Mouse (Mus musculus) hindbrain, embryonic 10.5 days (tissue): ENCODE results near the gene Ubap1. TPM values are rescaled to one million over a fixed set of nuclear protein-coding genes. Genes with fewer than 3 reads are reported as not detected.

Source experiments
- DNase-seq: peaks from one replicate; pipeline ENCODE4 v3.0.0-alpha.2; 2017; ENCODE audit warnings: low spot score
- H3K27ac ChIP-seq: fragments of 300-500 bp; sonication (generic); 2 replicates; pipeline ENCODE4 v1.5.1; 2016; ENCODE audit warnings: mild to moderate bottlenecking, moderate library complexity
- H3K27me3 ChIP-seq: fragments of 300-500 bp; sonication (generic); 2 replicates; pipeline ENCODE4 v1.6.1; 2016; ENCODE audit warnings: mild to moderate bottlenecking; ENCODE audit not compliant: poor library complexity, insufficient read depth, severe bottlenecking
- H3K36me3 ChIP-seq: fragments of 300-500 bp; sonication (generic); 2 replicates; pipeline ENCODE4 v1.6.1; 2016; ENCODE audit warnings: mild to moderate bottlenecking, moderate library complexity
- H3K4me1 ChIP-seq: fragments of 300-500 bp; sonication (generic); replicated peaks from 2 replicates; pipeline ENCODE4 v1.6.1; 2016; ENCODE audit warnings: mild to moderate bottlenecking
- H3K4me3 ChIP-seq: fragments of 300-500 bp; sonication (generic); 2 replicates; pipeline ENCODE4 v1.5.1; 2016; ENCODE audit warnings: mild to moderate bottlenecking, moderate library complexity
- H3K9me3 ChIP-seq: fragments of 300-500 bp; sonication (generic); 2 replicates; pipeline ENCODE4 v1.6.1; 2016; ENCODE audit warnings: mild to moderate bottlenecking, moderate library complexity
- WGBS: fragments of 180-500 bp; shearing (Covaris S2); methylation state at CpG from one replicate; pipeline ENCODE4 v1.1.7; 2016; 5-methylcytosine and 5-hydroxymethylcytosine counted together
- polyA plus RNA-seq: library from polyadenylated mRNA; unstranded; fragments of >200 nt; fragmentation: Nextera tagmentation; extraction: Ambion mirVana; gene quantifications from 2 replicates; pipeline ENCODE4 v1.2.1, GENCODE M21; 2016

Ubap1 gene
- polyA plus RNA-seq, 1 experiment from 2014 or later, result 73.4 TPM

DNA sequence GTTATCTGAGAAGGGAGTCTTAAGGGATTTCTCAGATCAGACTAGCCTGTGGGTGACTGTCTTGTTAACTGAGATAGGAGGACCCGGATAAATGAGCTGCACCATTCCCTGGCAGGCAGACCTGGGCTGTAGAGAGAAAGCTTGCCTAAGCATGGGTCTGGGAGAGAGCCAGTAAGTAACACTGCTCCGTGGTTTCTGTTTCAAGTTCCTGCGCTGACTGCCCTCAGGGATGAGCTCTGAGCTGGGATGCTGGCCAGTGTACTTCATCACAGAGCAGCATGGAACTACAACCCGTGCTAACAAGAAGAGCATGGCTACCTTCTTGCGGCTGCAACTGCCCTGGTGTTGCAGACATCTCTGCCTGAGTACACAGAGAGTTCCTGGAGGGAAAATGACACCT lies 51.1 kb downstream of the Ubap1 start:
- H3K9me3 ChIP-seq, result no peaks in the 10 kb centered on the region
- H3K4me3 ChIP-seq, result no peak overlapping the region
- H3K4me1 ChIP-seq, result no peaks in the 10 kb centered on the region
- no peaks in the 10 kb centered on the region for H3K27me3 ChIP-seq
- DNase-seq, result no peak
- H3K36me3 ChIP-seq, result peaks cover 93% of the 10 kb centered on the region
- WGBS, result 94% methylated on average over 5 of the region's 5 CpGs
- no peak overlapping the region for H3K27ac ChIP-seq

DNA sequence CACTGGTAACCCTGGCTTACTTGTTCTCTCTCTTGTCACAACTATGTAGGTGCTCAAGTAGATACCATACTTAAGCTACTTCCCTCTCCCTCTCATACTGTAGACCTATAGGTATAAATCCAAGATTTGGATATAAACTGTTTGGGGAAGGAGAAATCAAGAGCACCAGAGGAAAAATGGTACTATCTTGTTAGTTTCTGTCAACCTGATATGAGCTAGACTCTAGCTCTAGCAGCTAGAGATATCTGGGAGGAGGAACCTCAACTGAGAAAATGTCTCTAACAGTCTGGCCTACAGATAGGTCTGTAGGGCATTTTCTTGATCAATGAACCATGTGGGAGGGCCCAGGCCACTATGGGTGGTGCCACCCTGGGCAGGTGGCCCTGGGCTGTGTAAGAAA lies 52.4 kb downstream of the Ubap1 start:
- H3K27ac ChIP-seq, result no peak overlapping the region
- H3K4me3 ChIP-seq, result no peak overlapping the region
- no peak for DNase-seq
- no peaks in the 10 kb centered on the region for H3K9me3 ChIP-seq
- peaks cover 84% of the 10 kb centered on the region for H3K36me3 ChIP-seq
- H3K4me1 ChIP-seq, result no peaks in the 10 kb centered on the region
- H3K27me3 ChIP-seq, result no peaks in the 10 kb centered on the region

DNA sequence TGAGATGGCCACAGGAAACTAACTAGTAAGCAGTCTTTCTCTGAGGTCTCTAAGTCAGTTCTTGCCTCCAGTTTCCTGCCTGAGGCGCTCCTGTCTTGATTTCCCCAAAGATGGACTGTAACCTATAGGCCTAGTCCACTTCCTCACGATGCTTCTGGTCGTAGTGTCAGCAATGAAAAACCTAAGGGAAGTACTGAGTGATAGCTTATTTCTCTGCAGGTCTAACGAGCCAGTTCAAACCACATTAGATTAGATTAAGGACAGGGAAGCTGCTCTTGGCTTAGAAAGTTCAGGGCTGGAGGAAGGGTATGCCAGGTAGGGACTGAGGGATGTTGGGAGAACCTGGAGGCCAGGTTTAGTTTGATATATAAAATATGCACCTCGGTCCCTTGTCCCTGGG lies 52.8 kb downstream of the Ubap1 start:
- no peaks in the 10 kb centered on the region for H3K4me1 ChIP-seq
- no peaks in the 10 kb centered on the region for H3K9me3 ChIP-seq
- no peak overlapping the region for H3K27ac ChIP-seq
- H3K27me3 ChIP-seq, result no peaks in the 10 kb centered on the region
- H3K36me3 ChIP-seq, result peaks cover 85% of the 10 kb centered on the region
- H3K4me3 ChIP-seq, result no peak overlapping the region
- DNase-seq, result no peak
- WGBS, result 94% methylated on average over 5 of the region's 5 CpGs

DNA sequence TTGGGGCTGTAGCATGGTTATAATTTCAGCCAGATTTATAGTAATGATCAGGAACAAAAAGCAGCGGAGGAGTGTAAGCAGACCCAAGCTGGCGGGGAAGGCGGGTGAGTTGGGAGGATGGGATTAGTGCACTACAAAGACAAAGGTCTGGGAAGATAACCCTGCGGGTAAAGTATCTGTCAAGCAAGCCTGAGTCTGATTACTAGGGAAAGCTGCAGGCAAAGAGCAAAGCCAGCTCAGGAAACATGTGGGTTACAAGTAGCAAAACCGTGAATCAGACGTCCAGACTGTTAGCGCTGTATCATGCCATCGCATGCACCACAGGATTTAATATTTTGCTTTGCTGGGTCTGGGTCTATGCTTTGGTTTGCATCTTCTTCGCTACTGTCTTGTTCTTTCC lies 57.8 kb downstream of the Ubap1 start:
- Histone ChIP-seq H3K9me3 (no peaks in the 10 kb centered on the region), H3K27ac (no peak overlapping the region), H3K4me1 (no peaks in the 10 kb centered on the region), H3K36me3 (peaks cover 82% of the 10 kb centered on the region), H3K4me3 (no peak overlapping the region), H3K27me3 (no peaks in the 10 kb centered on the region)
- WGBS, result 94% methylated on average over 9 of the region's 9 CpGs
- DNase-seq, result no peak

DNA sequence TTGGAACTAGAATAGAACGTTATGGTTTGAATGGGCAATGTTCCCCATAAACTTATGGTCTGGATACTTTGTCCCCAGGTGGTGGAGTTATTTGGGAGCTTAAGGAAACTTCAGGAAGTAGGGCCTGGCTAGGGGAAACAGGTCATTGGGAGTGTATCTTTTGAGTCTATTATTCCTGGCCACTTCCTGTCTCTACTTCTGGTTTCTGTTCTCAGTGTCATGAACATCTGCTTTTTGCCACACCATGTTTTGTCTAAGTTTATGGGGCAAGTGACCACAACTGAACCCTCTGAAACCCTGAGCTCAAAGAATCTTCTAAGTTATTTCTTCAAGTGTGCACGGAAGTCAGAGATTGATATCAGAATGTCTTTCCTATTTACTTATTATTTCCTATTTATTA lies 58.6 kb downstream of the Ubap1 start:
- H3K36me3 ChIP-seq, result peaks cover 79% of the 10 kb centered on the region
- no peak overlapping the region for H3K4me3 ChIP-seq
- no peak overlapping the region for H3K27ac ChIP-seq
- no peaks in the 10 kb centered on the region for H3K9me3 ChIP-seq
- DNase-seq, result no peak
- WGBS, result 90% methylated on average over 2 of the region's 2 CpGs
- H3K27me3 ChIP-seq, result no peaks in the 10 kb centered on the region
- H3K4me1 ChIP-seq, result no peaks in the 10 kb centered on the region

DNA sequence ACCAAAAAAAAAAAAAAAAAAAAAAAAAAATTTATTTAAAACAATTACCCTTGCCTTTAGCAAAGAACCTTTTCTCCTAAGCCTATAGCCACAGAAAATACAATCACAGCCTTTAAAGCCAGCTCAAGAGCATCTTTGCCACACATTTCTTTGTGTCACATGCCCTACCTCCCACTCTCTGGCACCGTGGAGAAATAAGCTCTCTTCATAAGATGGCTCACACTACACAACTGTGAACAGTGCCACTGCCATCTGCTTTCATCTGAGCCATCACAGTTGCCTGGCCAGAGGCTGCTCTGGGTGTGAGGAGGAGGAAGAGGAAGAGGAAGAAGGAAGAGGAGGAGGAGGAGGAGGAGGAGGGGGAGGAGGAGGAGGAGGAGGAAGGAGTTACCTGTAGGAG lies 60.5 kb downstream of the Ubap1 start:
- Histone ChIP-seq H3K4me1 (no peaks in the 10 kb centered on the region), H3K27ac (no peak overlapping the region), H3K36me3 (peaks cover 65% of the 10 kb centered on the region), H3K9me3 (no peaks in the 10 kb centered on the region), H3K4me3 (no peak overlapping the region), H3K27me3 (no peaks in the 10 kb centered on the region)
- WGBS, result 98% methylated on average over 1 of the region's 1 CpGs
- DNase-seq, result no peak

DNA sequence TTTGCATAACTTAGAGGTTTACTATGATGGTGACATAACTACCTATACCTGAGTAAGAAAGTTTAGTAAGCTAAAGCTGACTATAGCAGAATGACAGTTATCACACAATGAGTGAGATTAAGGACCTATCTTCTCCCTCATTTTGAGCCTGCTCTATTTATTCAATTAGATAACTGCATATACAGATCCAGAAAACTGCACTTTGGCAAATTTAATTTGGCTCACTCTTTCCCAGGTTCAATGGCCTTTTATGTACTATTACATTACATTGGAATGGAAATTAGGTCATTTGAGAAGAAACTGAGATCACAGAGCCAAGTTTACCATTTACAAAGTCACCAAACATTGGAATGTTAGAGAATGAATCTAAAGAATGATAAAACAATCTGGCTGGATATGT lies 68.2 kb downstream of the Ubap1 start:
- peaks cover 12% of the 10 kb centered on the region for H3K36me3 ChIP-seq
- no peaks in the 10 kb centered on the region for H3K4me1 ChIP-seq
- no peaks in the 10 kb centered on the region for H3K27me3 ChIP-seq
- no peak for DNase-seq
- no peak overlapping the region for H3K4me3 ChIP-seq
- no peak overlapping the region for H3K27ac ChIP-seq
- no peaks in the 10 kb centered on the region for H3K9me3 ChIP-seq

DNA sequence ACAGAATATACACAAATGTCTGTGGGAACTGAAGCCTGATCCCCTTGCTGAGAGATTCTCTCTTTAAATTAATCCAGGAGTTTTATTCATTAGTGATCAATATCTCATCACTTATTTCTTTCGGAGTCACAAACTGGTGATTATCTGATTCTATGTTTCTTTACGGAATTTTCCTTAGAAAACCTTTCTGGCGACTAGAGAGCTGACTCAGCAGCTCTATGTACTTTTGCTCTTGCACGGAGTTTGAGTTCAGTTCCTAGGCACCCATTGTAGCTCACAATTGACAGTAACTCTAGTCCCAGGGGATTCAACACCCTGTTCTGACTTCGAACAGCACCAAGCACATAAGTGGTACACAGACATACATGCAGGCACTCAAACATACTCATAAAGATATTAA lies 90.1 kb downstream of the Ubap1 start:
- Histone ChIP-seq H3K9me3 (no peaks in the 10 kb centered on the region), H3K27ac (no peak overlapping the region), H3K27me3 (no peaks in the 10 kb centered on the region), H3K4me1 (no peaks in the 10 kb centered on the region), H3K4me3 (no peak overlapping the region), H3K36me3 (peaks cover 26% of the 10 kb centered on the region)
- 87% methylated on average over 5 of the region's 5 CpGs for WGBS
- no peak for DNase-seq

Other genes with a start within 250 kb of the Ubap1 start
- 30.7 and 32.8 TPM in 2 replicates for gene Nol6, start 224.5 kb upstream of the Ubap1 start, polyA plus RNA-seq
- gene Ube2r2, start 213.3 kb upstream of the Ubap1 start, polyA plus RNA-seq, result 91.4 and 95.2 TPM in 2 replicates
- 85.8 and 89.3 TPM in 2 replicates for gene Ubap2, start 73.9 kb upstream of the Ubap1 start, polyA plus RNA-seq
- gene Dcaf12, start 34.1 kb upstream of the Ubap1 start, polyA plus RNA-seq, result 57.8 and 64.0 TPM in 2 replicates
- gene Kif24, start 115.9 kb downstream of the Ubap1 start, polyA plus RNA-seq, result 13.7 and 14.6 TPM in 2 replicates
- gene Nudt2, start 116.2 kb downstream of the Ubap1 start, polyA plus RNA-seq, result 57.6 and 73.0 TPM in 2 replicates
- 7.4 and 9.1 TPM in 2 replicates for gene AI464131, start 154.1 kb downstream of the Ubap1 start, polyA plus RNA-seq
- gene 1110017D15Rik, start 168.3 kb downstream of the Ubap1 start, polyA plus RNA-seq, result 8.1 and 14.7 TPM in 2 replicates
- 6.2 and 8.3 TPM in 2 replicates for gene Fam219a, start 220.5 kb downstream of the Ubap1 start, polyA plus RNA-seq
- gene Dnaic1, start 220.8 kb downstream of the Ubap1 start, polyA plus RNA-seq, result 1.4 and 4.3 TPM in 2 replicates